Mouse (Mus musculus) kidney, adult 2 months (tissue): ENCODE measurements around the gene Gm20671. TPM values are rescaled to one million over a fixed set of nuclear protein-coding genes. Genes with fewer than 3 reads are reported as not detected.
"Not testable (repeated sequence)": the region's sequence is repeated elsewhere in the genome, so short reads cannot be mapped to it uniquely, and the experiment has no call there.

Source experiments
- DNase-seq: peaks from one replicate; pipeline ENCODE4 v3.0.0; 2021
- H3K27ac ChIP-seq: fragments of 200-500 bp; 2 replicates; pipeline ENCODE4 v1.5.1; 2012; ENCODE audit warnings: low read depth, low read length, control low read depth, inconsistent platforms; ENCODE audit not compliant: insufficient read depth
- H3K27me3 ChIP-seq: fragments of 200-500 bp; replicated peaks from 2 replicates; pipeline ENCODE4 v1.6.1; 2012; ENCODE audit warnings: mild to moderate bottlenecking, moderate library complexity, low read length, inconsistent platforms; ENCODE audit not compliant: control insufficient read depth, insufficient read depth
- H3K36me3 ChIP-seq: fragments of 200-500 bp; 2 replicates; pipeline ENCODE4 v1.6.1; 2012; ENCODE audit warnings: mild to moderate bottlenecking, moderate library complexity, low read length, inconsistent platforms; ENCODE audit not compliant: control insufficient read depth, insufficient read depth
- H3K4me1 ChIP-seq: fragments of 200-500 bp; 2 replicates; pipeline ENCODE4 v1.6.1; 2011; ENCODE audit warnings: low read length; ENCODE audit not compliant: control insufficient read depth, insufficient read depth
- H3K4me3 ChIP-seq: fragments of 200-500 bp; 2 replicates; pipeline ENCODE4 v1.5.1; 2011; ENCODE audit warnings: mild to moderate bottlenecking, low read depth, low read length, control low read depth; ENCODE audit not compliant: insufficient read depth
- CTCF ChIP-seq: fragments of 200-500 bp; conservative IDR thresholded peaks from 2 replicates; pipeline ENCODE4 v1.5.1; 2011; ENCODE audit warnings: low read depth, mild to moderate bottlenecking, control low read depth, low read length, moderate library complexity, mixed read lengths; ENCODE audit not compliant: insufficient read depth, insufficient read length
- POLR2A ChIP-seq: fragments of 200-500 bp; IDR thresholded peaks from one replicate; pipeline ENCODE4 v1.6.1; 2011; ENCODE audit warnings: low read depth, low read length, control low read depth
- WGBS: fragments of 180-500 bp; shearing (Covaris S2); methylation state at CpG from one replicate; pipeline ENCODE4 v1.1.7; 2018; 5-methylcytosine and 5-hydroxymethylcytosine counted together
- polyA plus RNA-seq: library from polyadenylated mRNA; depleted of rRNA; stranded (reverse); fragments of >200 nt; gene quantifications from 2 replicates; pipeline ENCODE4 v1.2.3, GENCODE M21; 2012

Gene Gm20671
- polyA plus RNA-seq, 1 experiment: 2.8 TPM

DNA sequence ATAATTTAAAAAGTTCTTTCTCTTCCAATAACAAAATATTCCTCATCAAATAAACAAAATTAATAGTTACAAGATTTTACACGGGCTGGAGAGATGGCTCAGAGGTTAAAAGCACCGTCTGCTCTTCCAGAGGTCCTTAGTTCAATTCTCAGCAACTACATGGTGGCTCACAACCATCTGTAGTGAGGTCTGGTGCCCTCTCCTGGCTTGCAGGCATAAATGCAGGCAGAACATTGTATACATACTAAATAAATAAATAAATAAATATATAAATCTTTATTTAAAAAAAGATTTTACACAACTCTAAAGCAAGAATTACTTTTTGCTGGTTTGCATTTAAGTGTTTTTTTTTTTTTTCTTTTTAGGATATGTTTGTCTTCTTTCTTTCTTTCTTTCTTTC, 13.1 kb upstream of the Gm20671 start:
- no peak overlapping the region for H3K27ac ChIP-seq
- WGBS: 96% methylated on average over 2 of the region's 2 CpGs
- H3K4me1 ChIP-seq: no peaks in the 10 kb centered on the region
- H3K36me3 ChIP-seq: peaks cover 2% of the 10 kb centered on the region
- no peak for TF ChIP-seq POLR2A
- TF ChIP-seq CTCF: peak; percentile 17; the same call in 1 of the 2 replicates
- H3K27me3 ChIP-seq: no peaks in the 10 kb centered on the region
- no peak overlapping the region for H3K4me3 ChIP-seq
- no peak for DNase-seq

DNA sequence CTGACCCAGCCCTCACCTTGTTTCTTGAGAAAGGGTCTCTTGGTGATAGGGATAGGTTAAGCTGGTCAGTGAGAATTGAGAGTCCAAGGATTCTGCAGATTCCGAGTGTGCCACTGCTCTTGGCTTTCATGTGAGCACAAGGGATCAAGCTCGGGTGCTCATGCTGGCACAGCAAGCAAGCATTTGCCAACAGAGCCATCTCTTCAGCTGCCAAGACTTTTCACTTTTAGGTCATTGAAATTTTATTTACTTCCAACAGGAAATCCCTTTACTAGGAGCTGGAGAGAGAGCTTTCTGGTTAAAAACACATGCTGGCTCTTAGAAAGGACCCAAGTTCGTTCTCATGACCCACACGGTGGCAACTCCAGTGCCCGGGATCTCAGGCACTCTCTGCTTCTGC, 10.1 kb upstream of the Gm20671 start:
- 81% methylated on average over 5 of the region's 5 CpGs for WGBS
- Histone ChIP-seq H3K36me3 (no peaks in the 10 kb centered on the region; the same call in none of the 2 replicates), H3K4me3 (no peak overlapping the region), H3K4me1 (no peaks in the 10 kb centered on the region), H3K27ac (no peak overlapping the region), H3K27me3 (no peaks in the 10 kb centered on the region)
- no peak for DNase-seq
- TF ChIP-seq CTCF: no peak
- TF ChIP-seq POLR2A: no peak

DNA sequence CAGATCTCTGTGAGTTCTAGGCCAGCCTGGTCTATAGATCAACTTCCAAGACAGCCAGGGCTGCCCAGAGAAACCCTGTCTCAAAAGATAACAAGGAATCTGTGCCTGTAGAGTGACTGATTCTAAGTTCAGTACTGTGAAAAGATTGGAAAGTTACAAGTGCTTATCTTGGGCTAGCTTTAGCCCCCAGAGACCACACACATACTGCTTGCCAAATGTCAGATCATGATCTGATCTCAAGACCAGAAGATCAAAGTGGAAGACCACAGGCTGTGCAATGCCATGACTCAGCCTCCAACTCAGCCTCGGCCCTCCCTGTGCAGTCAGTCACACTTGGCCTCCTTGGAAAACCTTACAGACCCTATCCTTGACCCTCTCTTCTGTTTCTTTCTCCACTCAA, 7.6 kb upstream of the Gm20671 start:
- Histone ChIP-seq H3K36me3 (no peaks in the 10 kb centered on the region; the same call in 1 of the 2 replicates), H3K4me1 (no peaks in the 10 kb centered on the region), H3K27me3 (no peaks in the 10 kb centered on the region), H3K27ac (no peak overlapping the region), H3K4me3 (no peak overlapping the region)
- WGBS: 77% methylated on average over 1 of the region's 1 CpGs
- no peak for DNase-seq
- TF ChIP-seq POLR2A (no peak), CTCF (no peak)

DNA sequence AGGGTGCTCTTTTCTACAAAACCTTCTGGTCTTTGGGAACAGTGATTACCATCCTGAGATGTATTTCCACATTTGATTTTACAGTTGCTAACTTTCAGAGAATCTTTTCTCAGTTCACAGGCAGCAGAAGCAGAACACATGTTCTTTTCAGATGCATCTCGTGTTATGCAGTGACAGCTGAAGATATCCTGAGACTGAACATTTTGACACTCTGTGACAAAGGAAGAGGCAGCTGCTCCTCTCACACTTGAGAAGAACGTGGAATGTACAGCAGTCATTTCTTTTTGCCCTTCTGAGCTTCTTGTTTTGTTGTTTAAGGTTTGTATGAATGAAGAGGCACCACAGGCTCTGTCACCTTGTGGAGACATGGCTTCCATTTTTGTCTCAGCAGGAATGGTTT, 3.1 kb upstream of the Gm20671 start:
- Histone ChIP-seq H3K27me3 (no peaks in the 10 kb centered on the region), H3K36me3 (no peaks in the 10 kb centered on the region; the same call in 1 of the 2 replicates), H3K4me1 (no peaks in the 10 kb centered on the region), H3K4me3 (no peak overlapping the region), H3K27ac (no peak overlapping the region)
- no peak for DNase-seq
- TF ChIP-seq CTCF (no peak), POLR2A (no peak)
- WGBS: 96% methylated on average over 2 of the region's 2 CpGs

DNA sequence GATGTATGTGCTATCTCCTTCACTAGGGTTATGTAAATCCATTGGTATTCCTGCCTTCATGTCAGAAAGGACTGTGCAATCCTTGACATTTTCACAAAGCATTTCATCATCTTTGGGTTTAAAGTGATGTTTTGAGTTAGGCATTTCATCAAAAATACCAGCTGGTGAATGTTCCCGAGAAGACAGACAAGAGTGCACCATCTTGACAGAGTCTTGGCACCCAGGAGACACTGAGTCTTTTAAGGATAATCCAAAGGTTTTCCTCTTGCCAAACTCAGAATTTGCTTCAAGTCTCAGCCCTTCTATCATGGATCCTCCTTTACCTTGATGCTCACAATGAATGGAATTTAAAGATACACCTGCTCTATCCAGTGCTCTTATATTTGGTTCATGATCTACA, 1.9 kb upstream of the Gm20671 start:
- H3K4me3 ChIP-seq, H3K27ac ChIP-seq, H3K4me1 ChIP-seq, DNase-seq, H3K27me3 ChIP-seq, H3K36me3 ChIP-seq: not testable (repeated sequence)
- WGBS: 94% methylated on average over 1 of the region's 1 CpGs

DNA sequence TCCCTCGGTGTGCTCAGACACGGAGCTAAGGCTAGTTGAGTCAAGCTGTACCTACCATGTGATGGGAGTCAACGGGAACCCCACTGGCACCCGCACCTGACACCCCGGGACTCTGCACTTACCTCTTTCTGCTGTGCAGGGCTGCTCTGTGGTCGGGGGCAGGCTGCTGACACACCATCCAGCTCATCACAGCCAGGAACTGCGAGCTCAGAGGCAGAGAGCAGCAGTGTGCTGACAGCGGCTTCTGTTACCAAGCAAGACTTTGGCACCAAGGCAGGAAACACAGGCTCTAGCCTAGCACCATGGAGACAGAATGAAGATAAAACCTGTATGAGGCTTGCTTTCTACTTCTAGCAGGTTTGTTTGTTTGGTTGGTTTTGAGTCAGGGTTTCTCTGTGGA, 6.4 kb downstream of the Gm20671 start:
- no peak for DNase-seq
- Histone ChIP-seq H3K27ac (no peak overlapping the region), H3K4me1 (no peaks in the 10 kb centered on the region), H3K4me3 (no peak overlapping the region), H3K36me3 (no peaks in the 10 kb centered on the region; the same call in 1 of the 2 replicates), H3K27me3 (no peaks in the 10 kb centered on the region)
- 93% methylated on average over 8 of the region's 8 CpGs for whole genome bisulfite sequencing
- TF ChIP-seq POLR2A (no peak), CTCF (no peak)

- over 99% methylated on average over 4 of the region's 4 CpGs for WGBS
- no peak for DNase-seq
- TF ChIP-seq CTCF (no peak), POLR2A (no peak)
- no peaks in the 10 kb centered on the region for H3K27me3 ChIP-seq
- H3K4me1 ChIP-seq: no peaks in the 10 kb centered on the region
- H3K27ac ChIP-seq: no peak overlapping the region
- no peaks in the 10 kb centered on the region; the same call in 1 of the 2 replicates for H3K36me3 ChIP-seq
- H3K4me3 ChIP-seq: no peak overlapping the region
Measured at GRCm38 (mm10) chr5:32815396-32815795, 11.5 kb downstream of the Gm20671 start.

- WGBS: 67% methylated on average over 1 of the region's 1 CpGs
- H3K27ac ChIP-seq, H3K36me3 ChIP-seq, H3K4me3 ChIP-seq, DNase-seq, H3K4me1 ChIP-seq, H3K27me3 ChIP-seq: not testable (repeated sequence)
Measured at GRCm38 (mm10) chr5:32786454-32786853, 40.5 kb downstream of the Gm20671 start.
